Mouse (Mus musculus) MEL (cell line): ENCODE results near the gene Plcb1. TPM values are rescaled to one million over a fixed set of nuclear protein-coding genes. Genes with fewer than 3 reads are reported as not detected.

Experiments
- DNase-seq: peaks from one replicate; pipeline ENCODE4 v3.0.0; 2011; ENCODE audit warnings: low read depth, low spot score
- H3K27ac ChIP-seq: 2 replicates; pipeline ENCODE4 v1.5.1; 2012; ENCODE audit warnings: low read depth, mild to moderate bottlenecking, control low read depth, low read length, moderate library complexity; ENCODE audit not compliant: control insufficient read depth
- H3K27me3 ChIP-seq, 2 experiments: fragments of 150-350 bp in 1 of 2; sonication (generic) in 1 of 2; 2 replicates each; pipeline ENCODE4 v1.6.1; 2012; ENCODE audit warnings: low read length in 2 of 2, mild to moderate bottlenecking in 2 of 2, improper control_type of control experiment in 1 of 2, moderate library complexity in 1 of 2; ENCODE audit not compliant: insufficient read depth in 2 of 2, control insufficient read depth in 1 of 2
- H3K36me3 ChIP-seq, 2 experiments: 2 replicates each; pipeline ENCODE4 v1.6.1; 2012 to 2014; ENCODE audit warnings: low read length in 2 of 2, improper control_type of control experiment in 1 of 2, inconsistent platforms in 1 of 2, mild to moderate bottlenecking in 1 of 2; ENCODE audit not compliant: insufficient read depth in 2 of 2, control insufficient read depth in 1 of 2
- H3K4me1 ChIP-seq, 2 experiments: fragments of 150-350 bp in 1 of 2; sonication (generic) in 1 of 2; 2 replicates each; pipeline ENCODE4 v1.6.1; 2012; ENCODE audit warnings: low read length in 2 of 2, improper control_type of control experiment in 1 of 2, mild to moderate bottlenecking in 1 of 2; ENCODE audit not compliant: insufficient read depth in 2 of 2, control insufficient read depth in 1 of 2
- H3K4me3 ChIP-seq, 2 experiments: fragments of 150-350 bp in 1 of 2; sonication (generic) in 1 of 2; 2 replicates each; pipeline ENCODE4 v1.5.1; 2012; ENCODE audit warnings: low read depth in 2 of 2, low read length in 2 of 2, mild to moderate bottlenecking in 2 of 2, moderate library complexity in 2 of 2, control low read depth in 1 of 2, improper control_type of control experiment in 1 of 2; ENCODE audit not compliant: control insufficient read depth in 1 of 2, insufficient read depth in 1 of 2
- H3K79me2 ChIP-seq: 2 replicates; pipeline ENCODE4 v1.6.1; 2012; ENCODE audit warnings: mild to moderate bottlenecking, low read length, moderate library complexity; ENCODE audit not compliant: control insufficient read depth, poor library complexity, insufficient read depth
- H3K9ac ChIP-seq: 2 replicates; pipeline ENCODE4 v1.6.1; 2012; ENCODE audit warnings: low read depth, mild to moderate bottlenecking, control low read depth, low read length, moderate library complexity; ENCODE audit not compliant: control insufficient read depth, poor library complexity, severe bottlenecking
- H3K9me3 ChIP-seq: fragments of 150-350 bp; sonication (generic); replicated peaks from 2 replicates; pipeline ENCODE4 v1.6.1; 2012; ENCODE audit warnings: mild to moderate bottlenecking, low read length, improper control_type of control experiment, moderate library complexity; ENCODE audit not compliant: insufficient read depth
- E2F4 ChIP-seq: IDR thresholded peaks from 2 replicates; pipeline ENCODE4 v1.6.1; 2011; ENCODE audit warnings: low read depth, low read length, improper control_type of control experiment, borderline replicate concordance
- EP300 ChIP-seq, 2 experiments: IDR thresholded peaks; 2 replicates each; pipeline ENCODE4 v1.6.1; 2011; ENCODE audit warnings: improper control_type of control experiment in 2 of 2, low read length in 2 of 2, low read depth in 1 of 2, mild to moderate bottlenecking in 1 of 2
- GATA1 ChIP-seq: IDR thresholded peaks from 2 replicates; pipeline ENCODE4 v1.6.1; 2011; ENCODE audit warnings: low read depth, low read length, improper control_type of control experiment
- HCFC1 ChIP-seq: IDR thresholded peaks from 2 replicates; pipeline ENCODE4 v1.6.1; 2012; ENCODE audit warnings: low read depth, mild to moderate bottlenecking, inconsistent platforms, low read length, improper control_type of control experiment, moderate library complexity
- JUND ChIP-seq: IDR thresholded peaks from 2 replicates; pipeline ENCODE4 v1.6.1; 2011; ENCODE audit warnings: low read depth, mild to moderate bottlenecking, improper control_type of control experiment, low read length
- KAT2A ChIP-seq: conservative IDR thresholded peaks from 2 replicates; pipeline ENCODE4 v1.6.1; 2012; ENCODE audit warnings: low read depth, low read length, improper control_type of control experiment, inconsistent platforms
- MAFK ChIP-seq: IDR thresholded peaks from 2 replicates; pipeline ENCODE4 v1.6.1; 2011; ENCODE audit warnings: low read depth, mild to moderate bottlenecking, low read length, improper control_type of control experiment, borderline replicate concordance
- MAX ChIP-seq: IDR thresholded peaks from 2 replicates; pipeline ENCODE4 v1.6.1; 2011; ENCODE audit warnings: low read length, improper control_type of control experiment
- MYB ChIP-seq: IDR thresholded peaks from 2 replicates; pipeline ENCODE4 v1.6.1; 2011; ENCODE audit warnings: mild to moderate bottlenecking, low read depth, low read length, improper control_type of control experiment
- MYC ChIP-seq: IDR thresholded peaks from 2 replicates; pipeline ENCODE4 v1.6.1; 2011; ENCODE audit warnings: low read depth, mild to moderate bottlenecking, low read length, improper control_type of control experiment, moderate library complexity
- NELFE ChIP-seq: IDR thresholded peaks from 2 replicates; pipeline ENCODE4 v1.6.1; 2011; ENCODE audit warnings: low read depth, low read length, improper control_type of control experiment
- POLR2A ChIP-seq, 2 experiments: IDR thresholded peaks; 2 replicates each; pipeline ENCODE4 v1.6.1; 2011 to 2012; ENCODE audit warnings: low read length in 2 of 2, mild to moderate bottlenecking in 2 of 2, control low read depth in 1 of 2, improper control_type of control experiment in 1 of 2, low read depth in 1 of 2, moderate library complexity in 1 of 2; ENCODE audit not compliant: control insufficient read depth in 1 of 2, insufficient read depth in 1 of 2, poor library complexity in 1 of 2
- POLR2AphosphoS5 ChIP-seq: IDR thresholded peaks from 2 replicates; pipeline ENCODE4 v1.6.1; 2012; ENCODE audit warnings: low read depth, borderline replicate concordance, mild to moderate bottlenecking, inconsistent platforms, low read length, moderate library complexity, mixed read lengths
- RCOR1 ChIP-seq: IDR thresholded peaks from 2 replicates; pipeline ENCODE4 v1.6.1; 2012; ENCODE audit warnings: low read depth, mild to moderate bottlenecking, inconsistent platforms, low read length, improper control_type of control experiment
- TBP ChIP-seq: IDR thresholded peaks from 2 replicates; pipeline ENCODE4 v1.8.0; 2011; ENCODE audit warnings: low read depth, low read length, improper control_type of control experiment
- TCF12 ChIP-seq: IDR thresholded peaks from 2 replicates; pipeline ENCODE4 v1.6.1; 2014; ENCODE audit warnings: low read depth, mild to moderate bottlenecking, inconsistent platforms, low read length, improper control_type of control experiment, moderate library complexity
- UBTF ChIP-seq: IDR thresholded peaks from 2 replicates; pipeline ENCODE4 v1.6.1; 2012; ENCODE audit warnings: low read depth, mild to moderate bottlenecking, inconsistent platforms, low read length, improper control_type of control experiment, moderate library complexity, borderline replicate concordance; ENCODE audit not compliant: insufficient read depth
- USF1 ChIP-seq: IDR thresholded peaks from 2 replicates; pipeline ENCODE4 v1.6.1; 2014; ENCODE audit warnings: low read depth, mild to moderate bottlenecking, inconsistent platforms, low read length, improper control_type of control experiment, moderate library complexity
- USF2 ChIP-seq, 2 experiments: IDR thresholded peaks; 2 replicates each; pipeline ENCODE4 v1.6.1; 2011 to 2012; ENCODE audit warnings: improper control_type of control experiment in 2 of 2, low read length in 2 of 2, borderline replicate concordance in 1 of 2, inconsistent platforms in 1 of 2, low read depth in 1 of 2, mild to moderate bottlenecking in 1 of 2; ENCODE audit not compliant: insufficient read depth in 1 of 2
- ZC3H11A ChIP-seq: IDR thresholded peaks from 2 replicates; pipeline ENCODE4 v1.6.1; 2012; ENCODE audit warnings: low read depth, mild to moderate bottlenecking, inconsistent platforms, low read length, improper control_type of control experiment
- ZKSCAN1 ChIP-seq: IDR thresholded peaks from 2 replicates; pipeline ENCODE4 v1.6.1; 2012; ENCODE audit warnings: low read depth, mild to moderate bottlenecking, inconsistent platforms, low read length, improper control_type of control experiment, moderate library complexity
- ZMIZ1 ChIP-seq: IDR thresholded peaks from 2 replicates; pipeline ENCODE4 v1.6.1; 2012; ENCODE audit warnings: low read depth, mild to moderate bottlenecking, inconsistent platforms, low read length, improper control_type of control experiment, moderate library complexity
- polyA plus RNA-seq, 2 experiments: library from polyadenylated mRNA; stranded (reverse) in 1 of 2; unstranded in 1 of 2; fragments of >175 nt in 1 of 2; fragments of >200 nt in 1 of 2; gene quantifications; 2 replicates each; pipeline versions ENCODE4 v1.2.1 to v1.2.4; 2012; ENCODE audit warnings: low replicate concordance in 2 of 2, low read depth in 1 of 2; ENCODE audit not compliant: insufficient read length in 2 of 2, insufficient read depth in 1 of 2, missing spikeins in 1 of 2
- total RNA-seq: library from RNA; depleted of rRNA; stranded (reverse); fragments of 300-350 nt; gene quantifications from 2 replicates; pipeline ENCODE4 v1.2.3, GENCODE M21; 2012

Plcb1 gene
- total and polyA plus RNA-seq, 3 experiments, result not detected

DNA sequence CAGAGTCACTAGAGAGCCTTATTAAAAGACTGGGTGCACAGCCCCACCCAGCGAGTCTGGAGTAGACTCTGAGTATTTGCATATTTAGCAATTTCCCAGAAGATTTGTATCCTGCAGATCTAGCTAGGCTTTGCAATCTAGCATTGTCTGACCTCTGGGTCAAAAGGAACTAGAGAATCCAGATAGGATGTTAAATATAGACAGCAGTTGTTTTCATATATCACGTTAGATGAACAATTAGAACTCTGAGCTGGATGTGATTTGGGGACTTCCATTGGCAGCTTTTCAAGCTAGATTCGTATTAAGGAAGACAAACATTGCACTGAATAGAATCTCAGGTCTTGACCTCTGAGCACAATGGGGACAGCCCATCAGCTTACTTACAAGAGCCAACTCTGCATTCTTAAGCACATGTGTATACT is 439.7 kb downstream of the Plcb1 start:
- DNase-seq, result no peak
- Histone ChIP-seq H3K9me3 (no peaks in the 10 kb centered on the region), H3K4me3 (no peak overlapping the region), H3K27ac (no peak overlapping the region), H3K27me3 (no peaks in the 10 kb centered on the region), H3K4me1 (no peaks in the 10 kb centered on the region), H3K79me2 (no peaks in the 10 kb centered on the region), H3K9ac (no peak overlapping the region), H3K36me3 (no peaks in the 10 kb centered on the region)
- TF ChIP-seq USF2 (IDR thresholded peaks at IDR 0.05; ENCODE audit: borderline replicate concordance in 1 of 2, insufficient read depth in 1 of 2, low read depth in 1 of 2, low read length in 2 of 2) (no peak), TBP (no peak), MYC (no peak), TCF12 (no peak), RCOR1 (no peak)

GRCm38 (mm10) chr2:135230262-135230661 is 444.4 kb downstream of the Plcb1 start:
- Histone ChIP-seq H3K9me3 (no peaks in the 10 kb centered on the region), H3K27me3 (no peaks in the 10 kb centered on the region), H3K36me3 (no peaks in the 10 kb centered on the region), H3K27ac (no peak overlapping the region)
- no peak for DNase-seq
- TF ChIP-seq JUND, result no peak
- no peak for TF ChIP-seq UBTF
- TF ChIP-seq HCFC1, result no peak
- no peak for TF ChIP-seq E2F4
- TF ChIP-seq KAT2A, result no peak
- no peak for TF ChIP-seq POLR2AphosphoS5
- TF ChIP-seq ZC3H11A, result no peak
- TF ChIP-seq EP300 (IDR thresholded peaks at IDR 0.05; ENCODE audit: low read depth in 1 of 2, low read length in 2 of 2), result no peak
- TF ChIP-seq USF1, result no peak
- TF ChIP-seq MAX, result no peak
- no peak for TF ChIP-seq TBP
- no peak for TF ChIP-seq POLR2A (IDR thresholded peaks at IDR 0.05; ENCODE audit: control insufficient read depth in 1 of 2, insufficient read depth in 1 of 2, low read depth in 1 of 2, low read length in 2 of 2, poor library complexity in 1 of 2)
- TF ChIP-seq ZMIZ1, result no peak
- no peak for TF ChIP-seq NELFE
- TF ChIP-seq MAFK, result no peak
- no peak for TF ChIP-seq MYB
- no peak for TF ChIP-seq GATA1
- no peak for TF ChIP-seq ZKSCAN1
- TF ChIP-seq, all 39 proteins: peak for 0
- Histone ChIP-seq H3K4me1 (no peaks in the 10 kb centered on the region), H3K79me2 (no peaks in the 10 kb centered on the region), H3K9ac (no peak overlapping the region), H3K4me3 (no peak overlapping the region)
